Mouse (Mus musculus) urinary bladder, adult 2 months (tissue): ENCODE data around the gene Cldn20. TPM values are rescaled to one million over a fixed set of nuclear protein-coding genes. Genes with fewer than 3 reads are reported as not detected.

Source experiments
- DNase-seq: peaks from one replicate; pipeline ENCODE4 v3.0.0; 2022; ENCODE audit warnings: low spot score
- polyA plus RNA-seq: library from polyadenylated mRNA; depleted of rRNA; stranded (reverse); fragments of >200 nt; gene quantifications from 2 replicates; pipeline ENCODE4 v1.2.3, GENCODE M21; 2012; rRNA removed

Cldn20 gene
- polyA plus RNA-seq, 1 experiment = 0.25 TPM

DNA sequence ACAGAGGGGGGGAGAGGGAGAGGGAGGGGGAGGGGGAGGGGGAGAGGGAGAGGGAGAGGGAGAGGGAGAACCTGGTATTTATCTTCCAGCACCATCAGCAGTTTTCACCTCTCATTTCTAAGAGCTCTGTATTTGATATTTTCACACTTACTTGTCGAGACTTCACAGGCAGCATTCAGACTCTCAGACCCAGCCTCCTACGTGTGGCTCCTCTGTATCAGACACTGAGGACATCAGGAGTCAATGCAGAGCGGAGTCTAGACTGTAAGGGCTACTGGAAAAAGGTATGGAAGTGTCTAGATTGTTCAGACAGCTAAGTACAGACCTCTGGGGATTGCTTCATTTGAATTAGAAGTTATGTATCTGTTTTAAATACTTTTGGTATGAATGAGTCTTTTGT is 2.8 kb upstream of the Cldn20 start:
- DNase-seq = no peak

DNA sequence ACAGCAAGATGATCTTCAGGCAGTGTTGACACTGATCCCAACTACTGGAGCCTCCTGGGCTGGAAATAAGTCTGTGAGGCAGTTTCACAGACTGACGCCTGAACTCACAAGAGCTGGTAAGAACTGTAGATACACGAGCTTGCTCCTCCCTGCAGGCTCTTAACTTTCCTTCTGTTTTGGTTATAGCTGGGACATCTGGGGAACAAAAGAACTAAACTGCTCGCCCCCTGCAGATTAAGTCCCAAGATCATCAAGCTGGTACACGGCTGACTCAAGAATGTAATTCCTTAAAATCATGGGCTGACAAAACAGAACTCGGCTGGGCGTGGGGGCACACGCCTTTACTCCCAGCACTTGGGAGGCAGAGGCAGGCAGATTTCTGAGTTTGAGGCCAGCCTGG is 1.8 kb upstream of the Cldn20 start:
- no peak for DNase-seq

- DNase-seq = no peak
Observed at GRCm38 (mm10) chr17:3531641-3532040, 713 bp upstream of the Cldn20 start.

DNA sequence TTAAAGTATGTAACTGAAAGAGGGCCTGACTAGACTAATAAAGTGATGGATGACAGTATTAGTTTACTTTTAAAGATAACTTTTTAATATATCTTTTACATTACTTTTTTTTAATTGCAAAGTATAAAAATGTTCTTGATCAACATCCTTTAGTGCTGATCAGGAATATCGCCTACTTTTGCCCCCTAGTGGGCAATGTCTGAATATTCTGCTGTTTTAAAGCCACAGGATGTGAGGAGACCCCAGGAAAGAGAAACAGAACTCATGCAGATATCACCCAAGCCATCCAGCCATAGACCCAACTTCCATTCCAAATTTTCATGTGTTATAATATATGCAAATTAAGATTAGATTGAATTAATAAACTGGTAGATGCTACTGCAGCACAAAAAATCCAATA is 1.1 kb downstream of the Cldn20 start:
- DNase-seq = no peak

- no peak for DNase-seq
Observed at GRCm38 (mm10) chr17:3540304-3540703, 8.0 kb downstream of the Cldn20 start.

GRCm38 (mm10) chr17:3541033-3541432 is 8.7 kb downstream of the Cldn20 start:
- DNase-seq = no peak

DNA sequence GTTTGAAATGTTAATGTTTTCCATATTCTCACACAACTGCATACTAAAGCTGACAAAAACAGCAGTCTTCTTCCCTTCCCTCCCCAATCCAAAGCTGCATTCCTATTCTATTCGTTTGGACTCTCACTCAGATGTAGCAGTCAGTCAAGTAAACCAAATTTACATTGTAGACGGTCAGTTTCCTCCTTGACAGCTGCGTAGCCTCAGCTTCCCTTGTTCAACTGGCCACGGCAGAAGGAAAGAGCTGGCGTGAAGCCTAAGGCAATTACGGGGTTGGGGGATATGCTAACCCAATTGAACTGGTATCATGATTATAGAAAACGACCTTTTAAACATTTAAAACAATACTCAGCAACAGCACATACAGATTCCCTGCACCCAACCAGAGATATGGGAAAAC is 15.4 kb downstream of the Cldn20 start:
- DNase-seq = no peak

GRCm38 (mm10) chr17:3556251-3556650 is 23.9 kb downstream of the Cldn20 start:
- no peak for DNase-seq

GRCm38 (mm10) chr17:3557331-3558311 is 25.3 kb downstream of the Cldn20 start, which contains the start of gene Tfb1m:
TSS of gene Tfb1m (minus strand) at chr17:3557781.
- DNase-seq = peak; percentile 90

GRCm38 (mm10) chr17:3558356-3558870 is 26.1 kb downstream of the Cldn20 start:
- no peak for DNase-seq

DNA sequence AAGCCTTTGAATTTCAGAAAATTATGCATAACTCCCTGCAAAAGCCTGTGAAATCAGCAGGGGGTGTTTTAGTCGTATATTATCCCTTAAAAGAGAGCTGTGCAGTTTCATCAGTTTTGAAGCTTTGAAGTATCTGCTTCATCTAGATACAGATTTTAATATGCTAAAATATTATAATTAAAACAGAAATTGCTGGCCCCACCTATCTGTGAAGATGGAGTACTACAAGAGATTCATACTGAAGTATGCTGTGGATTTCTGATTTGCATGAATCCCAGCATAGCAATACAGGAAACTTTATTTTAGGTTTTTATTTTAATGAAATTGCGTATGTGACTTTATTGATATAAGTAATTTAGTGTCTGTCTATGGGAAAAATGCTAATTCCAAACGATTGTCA is 28.2 kb downstream of the Cldn20 start:
- no peak for DNase-seq

- no peak for DNase-seq
Observed at GRCm38 (mm10) chr17:3562405-3562804, 30.1 kb downstream of the Cldn20 start.

DNA sequence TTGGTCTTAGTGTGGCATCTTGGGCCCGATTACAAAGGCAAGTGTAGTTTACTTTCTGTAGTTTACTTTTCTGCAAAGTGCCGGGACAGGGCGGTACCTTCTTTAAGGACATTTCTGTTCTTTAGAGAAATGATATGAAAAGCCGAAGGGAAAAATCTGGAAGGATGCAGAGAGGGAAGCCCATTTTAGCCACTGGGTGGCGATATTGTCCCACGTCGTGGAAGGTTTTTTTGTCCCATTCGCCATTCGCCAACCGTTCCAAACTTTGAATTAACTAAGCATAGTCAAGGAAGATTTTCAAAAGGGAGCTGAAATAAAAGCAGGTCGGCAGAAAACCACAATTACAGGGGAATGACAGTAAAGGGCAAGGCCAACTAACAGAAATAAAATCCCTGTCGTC is 38.5 kb downstream of the Cldn20 start:
- DNase-seq = peak; percentile 35

Other genes starting within 250 kb of the Cldn20 start
- gene Tiam2, start 206.0 kb upstream of the Cldn20 start, polyA plus RNA-seq = 7.2 and 7.4 TPM in 2 replicates
- gene Tfb1m, start 25.2 kb downstream of the Cldn20 start, polyA plus RNA-seq = 9.1 and 9.9 TPM in 2 replicates
- gene Nox3, start 163.7 kb downstream of the Cldn20 start, polyA plus RNA-seq = not detected in 2 replicates